In genomic region chr11:115509773-115510506, GRCm38 (mm10) we compare ENCODE assay signal across 1 mouse cellular context.
A peak's percentile ranks its signal among the peaks of the same experiment; 100 is the strongest.
TF ChIP-seq lines count a peak whose summit lies in the region.

No protein-coding gene starts in this region.

TF ChIP-seq in MEL, 35 proteins besides CTCF, POLR2A, EP300 and RAD21 (continued from another document):
- no peak for TF ChIP-seq JUND (IDR thresholded peaks at IDR 0.05; ENCODE audit: low read depth, low read length)
- no peak for TF ChIP-seq GABPA (IDR thresholded peaks at IDR 0.05; ENCODE audit: low read depth, low read length)
- peak; percentile 91 for TF ChIP-seq SIN3A (IDR thresholded peaks at IDR 0.05; ENCODE audit: low read length)
- TF ChIP-seq MAZ (IDR thresholded peaks at IDR 0.05; ENCODE audit: low read depth, low read length): no peak
